Mouse (Mus musculus) spleen, adult 2 months (tissue): ENCODE results near the gene E130116L18Rik. TPM values are rescaled to one million over a fixed set of nuclear protein-coding genes. Genes with fewer than 3 reads are reported as not detected.
"Not testable (repeated sequence)": the region's sequence is repeated elsewhere in the genome, so short reads cannot be mapped to it uniquely, and the experiment has no call there.

Experiments used
- DNase-seq, 2 experiments: peaks; one replicate each; pipeline versions ENCODE4 v3.0.0 to v3.0.0-alpha.2; 2012 to 2021; ENCODE audit warnings: low spot score in 2 of 2, low read depth in 1 of 2
- H3K27ac ChIP-seq: fragments of 200-500 bp; 2 replicates; pipeline ENCODE4 v1.5.1; 2012; ENCODE audit warnings: low read length, inconsistent platforms; ENCODE audit not compliant: insufficient read depth
- H3K27me3 ChIP-seq: fragments of 200-500 bp; 2 replicates; pipeline ENCODE4 v1.6.1; 2012; ENCODE audit warnings: mild to moderate bottlenecking, moderate library complexity, low read length, inconsistent platforms; ENCODE audit not compliant: control insufficient read depth, insufficient read depth
- H3K36me3 ChIP-seq: fragments of 200-500 bp; 2 replicates; pipeline ENCODE4 v1.6.1; 2012; ENCODE audit warnings: mild to moderate bottlenecking, low read length, inconsistent platforms; ENCODE audit not compliant: control insufficient read depth, insufficient read depth
- H3K4me1 ChIP-seq: fragments of 200-500 bp; 2 replicates; pipeline ENCODE4 v1.6.1; 2011; ENCODE audit warnings: inconsistent platforms; ENCODE audit not compliant: control insufficient read depth, insufficient read depth, insufficient read length
- H3K4me3 ChIP-seq: fragments of 200-500 bp; 2 replicates; pipeline ENCODE4 v1.5.1; 2011; ENCODE audit warnings: mild to moderate bottlenecking, inconsistent platforms; ENCODE audit not compliant: insufficient read depth, insufficient read length; ENCODE audit errors: extremely low read depth
- CTCF ChIP-seq: fragments of 200-500 bp; IDR thresholded peaks from 2 replicates; pipeline ENCODE4 v1.5.1; 2011; ENCODE audit warnings: mild to moderate bottlenecking, inconsistent platforms; ENCODE audit not compliant: insufficient read depth, insufficient read length, insufficient replicate concordance; ENCODE audit errors: extremely low read depth
- POLR2A ChIP-seq: fragments of 200-500 bp; IDR thresholded peaks from 2 replicates; pipeline ENCODE4 v1.6.1; 2011; ENCODE audit warnings: low read depth, low read length, inconsistent platforms
- WGBS: fragments of 180-500 bp; shearing (Covaris S2); methylation state at CpG from one replicate; pipeline ENCODE4 v1.1.7; 2018; 5-methylcytosine and 5-hydroxymethylcytosine counted together
- polyA plus RNA-seq: library from polyadenylated mRNA; depleted of rRNA; stranded (reverse); fragments of >200 nt; gene quantifications from 2 replicates; pipeline ENCODE4 v1.2.3, GENCODE M21; 2012; rRNA removed

Gene E130116L18Rik
- polyA plus RNA-seq, 1 experiment, result not detected

GRCm38 (mm10) chr5:25183595-25183994 lies 39.4 kb downstream of the E130116L18Rik start:
- 89% methylated on average over 4 of the region's 4 CpGs for WGBS
- no peaks in the 10 kb centered on the region for H3K36me3 ChIP-seq
- H3K27ac ChIP-seq, result no peak overlapping the region
- H3K27me3 ChIP-seq, result no peaks in the 10 kb centered on the region
- DNase-seq, result no peak
- no peaks in the 10 kb centered on the region for H3K4me1 ChIP-seq
- H3K4me3 ChIP-seq, result no peak overlapping the region
- no peak for TF ChIP-seq CTCF
- TF ChIP-seq POLR2A, result no peak

- no peak within 1 kb of the TSS for H3K4me3 ChIP-seq
- 78% methylated on average over 1 of the region's 1 CpGs for WGBS
Measured at GRCm38 (mm10) chr5:25181004-25181531, 41.9 kb downstream of the E130116L18Rik start, which contains the start of gene Galntl5. Gene Galntl5, plus strand, starts transcription at chr5:25181460.

GRCm38 (mm10) chr5:25179936-25180488 lies 42.9 kb downstream of the E130116L18Rik start:
- no peak overlapping the region for H3K27ac ChIP-seq
- no peaks in the 10 kb centered on the region for H3K27me3 ChIP-seq
- TF ChIP-seq CTCF, result no peak
- no peak for TF ChIP-seq POLR2A
- H3K4me1 ChIP-seq, result no peaks in the 10 kb centered on the region
- whole genome bisulfite sequencing, result 93% methylated on average over 3 of the region's 3 CpGs
- no peak for DNase-seq
- H3K4me3 ChIP-seq, result no peak overlapping the region
- no peaks in the 10 kb centered on the region for H3K36me3 ChIP-seq

More at GRCm38 (mm10) chr5:25181004-25181531, 41.9 kb downstream of the E130116L18Rik start, which contains the start of gene Galntl5:
- TF ChIP-seq POLR2A (no peak), CTCF (no peak)
- Histone ChIP-seq H3K4me1 (no peaks in the 10 kb centered on the region), H3K27ac (no peak within 1 kb of the TSS), H3K27me3 (no peaks in the 10 kb centered on the region), H3K36me3 (no peaks in the 10 kb centered on the region)
- no peak for DNase-seq

GRCm38 (mm10) chr5:25179284-25179683 lies 43.7 kb downstream of the E130116L18Rik start:
- no peaks in the 10 kb centered on the region for H3K4me1 ChIP-seq
- no peak overlapping the region for H3K4me3 ChIP-seq
- no peaks in the 10 kb centered on the region for H3K27me3 ChIP-seq
- H3K27ac ChIP-seq, result no peak overlapping the region
- H3K36me3 ChIP-seq, result no peaks in the 10 kb centered on the region
- TF ChIP-seq POLR2A (no peak), CTCF (no peak)
- 95% methylated on average over 4 of the region's 4 CpGs for WGBS
- no peak for DNase-seq

GRCm38 (mm10) chr5:25178543-25178942 lies 44.4 kb downstream of the E130116L18Rik start:
- not testable (repeated sequence) for DNase-seq, H3K4me1 ChIP-seq, H3K4me3 ChIP-seq, H3K27me3 ChIP-seq, H3K36me3 ChIP-seq, H3K27ac ChIP-seq
- WGBS, result 94% methylated on average over 4 of the region's 4 CpGs

- not testable (repeated sequence) for H3K4me1 ChIP-seq, H3K27me3 ChIP-seq, DNase-seq, H3K27ac ChIP-seq, H3K36me3 ChIP-seq, H3K4me3 ChIP-seq
- 90% methylated on average over 5 of the region's 5 CpGs for WGBS
Measured at GRCm38 (mm10) chr5:25177937-25178336, 45.0 kb downstream of the E130116L18Rik start.

Other genes starting within 250 kb of the E130116L18Rik start
- gene Prkag2, start 122.5 kb downstream of the E130116L18Rik start, polyA plus RNA-seq, result 7.7 and 8.3 TPM in 2 replicates
- gene Galntl5, start 41.7 kb downstream of the E130116L18Rik start, polyA plus RNA-seq, result not detected in 2 replicates
- gene Galnt11, start 1.2 kb downstream of the E130116L18Rik start, polyA plus RNA-seq, result 9.9 and 11.4 TPM in 2 replicates